Mouse (Mus musculus): ENCODE data around the gene Zmynd8.

Zmynd8 gene

DNA sequence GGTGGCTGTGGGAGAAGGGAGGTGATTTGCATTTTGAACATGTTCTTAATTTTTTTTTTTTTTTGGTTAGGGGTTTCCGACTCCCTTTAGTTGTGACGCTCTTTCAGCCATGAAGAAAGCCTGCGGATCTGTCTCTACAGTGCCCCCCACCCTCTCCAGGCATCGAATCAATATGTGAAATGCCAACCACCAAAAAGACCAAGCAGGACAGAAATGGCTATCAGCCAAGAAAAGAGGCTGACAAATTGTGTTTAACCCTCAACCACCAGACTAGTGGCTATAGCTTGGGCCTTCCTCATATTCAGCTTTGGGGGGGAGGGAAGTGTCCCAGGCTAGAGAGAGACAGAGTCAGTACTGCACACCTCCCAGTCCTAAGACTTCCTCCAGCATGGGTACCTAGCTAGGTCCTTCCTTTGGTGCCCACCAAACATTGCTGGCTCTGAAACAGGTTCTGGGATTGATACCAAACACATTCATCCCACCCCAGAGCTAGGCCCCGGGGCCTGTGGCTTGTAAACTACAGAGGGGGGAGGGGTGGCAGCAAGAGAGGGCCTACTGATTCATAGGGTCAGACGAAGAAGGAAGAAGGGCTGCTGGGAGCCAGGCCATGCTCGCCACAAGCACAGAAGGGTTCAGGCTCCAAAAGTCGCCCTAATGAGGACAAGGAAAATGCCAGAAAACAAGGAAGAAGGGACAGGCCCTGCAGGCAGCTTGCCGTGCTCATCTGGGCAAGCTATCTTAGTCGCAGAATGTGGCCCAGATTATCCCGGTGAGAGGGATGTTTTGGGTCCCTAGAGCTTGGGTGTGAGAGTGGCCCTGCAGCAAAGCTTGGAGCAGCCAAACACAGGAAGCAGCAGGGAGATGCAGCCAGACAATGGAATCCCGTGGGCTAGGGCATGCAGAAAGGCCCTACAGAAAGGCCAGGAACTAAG, 40.1 kb downstream of the Zmynd8 start:
- DNase-seq (ENCODE audit: low spot score), result no peak

DNA sequence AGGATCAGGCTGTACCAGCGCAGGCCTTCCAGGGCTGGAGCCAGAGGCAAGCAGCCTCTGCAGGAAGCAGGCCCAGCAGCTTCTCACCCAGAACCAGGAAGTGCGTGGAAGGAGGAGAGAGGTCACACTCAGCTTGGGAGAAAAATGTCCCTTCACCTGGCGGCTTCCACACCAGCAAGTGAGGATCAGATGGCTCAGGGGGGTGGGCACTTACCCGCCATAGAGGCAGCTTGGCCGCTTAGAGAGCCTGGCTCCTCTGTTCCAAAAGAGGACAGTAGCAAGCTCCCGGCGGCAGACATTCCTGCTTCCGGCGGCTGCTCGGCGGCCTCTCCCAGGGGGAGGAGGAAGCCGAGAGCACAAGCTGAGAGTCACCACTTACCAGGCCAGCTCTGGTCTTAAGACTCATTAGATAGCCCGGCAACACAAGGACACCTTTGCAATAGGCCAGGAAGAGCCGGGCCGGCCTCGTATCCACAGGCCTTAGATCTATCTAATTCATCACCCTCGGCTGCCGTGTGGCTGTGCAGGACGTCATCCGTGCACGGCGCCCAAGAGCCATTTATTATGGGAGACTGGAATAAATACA, 40.9 kb downstream of the Zmynd8 start:
- DNase-seq (ENCODE audit: low spot score), result no peak

DNA sequence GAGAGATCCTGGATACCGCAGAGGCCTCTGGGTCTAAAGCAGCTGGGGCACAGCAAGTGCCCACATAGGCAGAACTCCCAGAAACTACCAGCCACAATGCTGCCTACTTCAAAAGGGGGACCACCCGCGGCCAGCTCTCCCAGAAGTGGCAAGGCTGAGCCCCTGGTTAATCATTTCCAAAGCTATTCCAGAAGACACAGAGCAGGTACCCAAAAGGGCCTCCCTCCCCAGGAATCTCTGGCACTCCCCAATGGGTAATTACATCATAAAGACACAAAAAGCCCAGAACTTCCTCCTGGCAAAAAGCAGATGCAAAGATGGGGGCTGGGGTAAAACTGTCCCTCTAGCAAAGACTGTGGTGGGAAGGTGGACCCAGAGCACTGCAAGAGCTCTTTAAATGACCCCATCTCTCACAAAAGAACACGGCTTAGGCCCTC, 41.4 kb downstream of the Zmynd8 start:
- DNase-seq (ENCODE audit: low spot score), result no peak

DNA sequence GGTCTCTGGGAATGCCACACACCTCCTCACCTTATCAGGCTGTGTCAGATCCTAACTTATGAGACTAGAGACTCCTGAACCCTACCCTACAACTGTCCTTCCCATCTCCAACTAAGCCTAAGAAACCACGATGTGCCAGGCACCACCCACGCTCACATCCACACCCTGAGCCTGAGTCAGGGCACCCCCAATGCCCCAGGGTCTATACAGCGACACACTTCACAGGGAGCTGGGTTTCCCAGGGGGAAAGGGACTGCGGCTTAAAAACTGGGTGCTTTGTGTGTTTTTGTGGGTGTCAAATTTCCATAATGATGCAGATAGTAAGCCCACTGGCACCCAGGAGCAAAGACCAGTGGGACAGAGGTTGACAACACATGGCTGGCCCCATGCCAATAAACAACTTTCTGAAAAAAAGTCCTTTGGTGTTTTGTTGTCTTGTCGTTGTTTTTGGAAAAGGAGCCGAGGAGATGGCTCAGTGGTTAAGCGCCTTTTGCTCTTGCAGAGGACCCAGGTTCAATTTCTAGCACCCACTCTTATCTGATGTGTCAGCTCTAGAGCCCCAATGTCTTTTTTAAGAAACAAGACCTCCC, 42.1 kb downstream of the Zmynd8 start:
- no peak for DNase-seq (ENCODE audit: low spot score)

DNA sequence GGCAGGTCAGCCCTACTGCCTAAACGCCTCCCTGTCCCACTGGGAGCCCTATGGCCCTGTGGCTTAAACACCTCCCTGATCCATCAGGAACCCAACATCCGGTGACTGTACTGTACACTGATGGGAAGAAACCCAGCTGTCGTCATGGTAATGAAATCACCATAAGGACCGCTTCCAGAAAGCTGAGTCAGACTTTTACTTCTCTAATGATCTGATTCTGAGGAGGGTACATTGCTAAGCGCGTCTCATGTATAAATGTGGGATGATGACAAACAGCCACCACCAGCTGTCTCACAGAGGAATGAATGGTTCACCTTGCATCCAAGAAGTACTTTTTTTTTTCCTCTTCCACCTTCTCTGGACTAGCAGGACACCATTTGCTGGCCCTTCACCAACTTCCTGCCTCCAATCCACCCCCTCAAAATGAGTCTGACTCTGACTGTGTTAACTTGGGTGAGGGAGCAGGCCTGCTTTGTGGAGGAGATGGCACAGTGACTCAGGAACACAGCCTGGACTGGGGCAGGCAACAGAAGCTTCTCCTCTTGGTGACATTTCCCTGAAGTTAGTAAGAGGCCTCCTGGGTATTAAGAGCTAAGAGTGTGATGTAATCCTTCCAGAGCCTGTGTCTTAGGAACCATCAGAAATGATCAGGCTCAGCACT, 43.0 kb downstream of the Zmynd8 start:
- no peak for DNase-seq (ENCODE audit: low spot score)

DNA sequence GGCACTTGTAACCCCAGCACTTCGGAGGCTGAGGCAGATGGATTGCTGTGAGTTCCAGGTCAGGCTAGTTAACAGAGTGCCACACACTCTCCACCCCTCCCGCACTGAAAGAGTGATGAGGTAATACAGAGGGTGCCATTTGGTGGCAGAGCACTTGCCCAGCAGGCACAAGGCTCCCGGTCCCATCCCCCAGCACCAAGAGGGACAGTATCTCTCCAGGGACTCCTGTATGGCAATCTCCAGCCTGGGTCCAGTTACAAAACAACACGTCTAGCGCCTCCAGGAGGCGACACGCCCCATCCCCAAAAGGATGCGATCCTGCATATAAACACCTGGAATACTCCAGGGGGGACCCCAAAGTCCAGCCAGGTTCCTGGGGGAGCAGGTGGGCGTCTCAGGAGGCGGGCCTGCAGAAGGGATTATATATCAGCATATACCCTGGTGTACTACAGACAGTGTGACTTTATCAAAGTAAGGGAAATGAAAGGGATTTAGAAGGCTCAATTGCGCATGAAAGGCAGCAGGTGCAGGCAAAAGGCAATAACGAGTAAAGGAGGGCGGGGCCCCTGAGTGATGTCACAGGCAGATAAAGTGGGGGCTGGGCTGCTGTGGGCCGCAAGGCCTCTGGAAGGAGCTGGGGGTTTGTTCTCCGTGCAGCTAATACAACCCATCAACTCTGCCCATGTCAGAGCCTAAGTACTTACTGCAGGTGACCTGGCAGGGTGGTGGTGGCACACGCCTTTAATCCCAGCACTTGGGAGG, 44.4 kb downstream of the Zmynd8 start:
- DNase-seq (ENCODE audit: low spot score), result no peak

DNA sequence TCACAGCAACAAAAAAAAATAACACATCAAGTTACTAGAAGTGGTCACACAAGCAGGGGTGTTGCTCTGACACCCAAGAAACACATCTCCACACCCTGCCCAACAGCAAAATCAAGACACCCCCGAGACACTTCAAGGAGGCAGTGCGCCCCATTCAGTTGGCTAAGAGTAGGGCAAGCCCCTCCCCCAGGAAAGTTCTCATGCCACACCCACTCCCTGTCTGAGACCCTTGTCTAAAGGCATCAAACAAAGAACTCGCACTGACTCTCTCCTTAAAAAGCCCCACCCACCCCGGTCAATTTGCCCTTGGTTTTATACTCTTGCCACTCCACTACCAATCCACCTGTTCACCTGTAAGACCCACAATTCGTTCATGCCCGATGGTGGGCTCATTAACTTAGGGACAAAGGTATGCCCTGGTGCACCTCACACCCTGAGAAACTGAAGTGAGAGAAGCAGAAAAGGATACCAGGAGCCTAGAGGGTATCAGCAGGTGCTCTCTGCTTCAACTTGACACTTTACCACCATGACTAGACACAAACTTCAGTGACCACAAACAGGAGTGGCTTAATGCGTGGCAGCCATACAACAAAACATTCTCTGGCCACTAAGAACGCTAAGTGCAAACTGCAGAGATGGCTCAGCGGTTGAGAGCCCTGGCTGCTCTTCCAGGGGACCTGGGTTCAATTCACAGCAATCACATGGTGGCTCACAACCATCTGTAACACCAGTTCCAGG, 45.8 kb downstream of the Zmynd8 start:
- DNase-seq (ENCODE audit: low spot score), result no peak

DNA sequence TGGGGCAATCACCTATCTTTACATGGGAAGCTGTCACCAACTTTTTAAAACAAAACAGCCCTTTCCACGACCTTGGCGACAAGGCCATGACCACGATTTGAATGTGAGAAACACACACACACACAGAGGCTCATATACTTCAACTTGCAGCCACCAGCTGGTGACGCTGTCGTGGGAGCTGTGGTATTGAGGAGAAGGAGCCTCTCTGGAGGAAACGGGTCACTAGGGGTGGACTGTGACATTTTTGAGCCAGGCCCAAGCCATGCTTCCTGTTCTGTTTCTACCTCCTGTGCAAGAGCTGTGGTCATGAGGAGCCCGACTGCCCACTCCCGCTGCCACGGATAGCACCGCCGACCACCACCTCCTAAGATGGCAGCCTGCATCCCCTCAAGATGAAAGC, 46.4 kb downstream of the Zmynd8 start:
- DNase-seq (ENCODE audit: low spot score), result no peak

DNA sequence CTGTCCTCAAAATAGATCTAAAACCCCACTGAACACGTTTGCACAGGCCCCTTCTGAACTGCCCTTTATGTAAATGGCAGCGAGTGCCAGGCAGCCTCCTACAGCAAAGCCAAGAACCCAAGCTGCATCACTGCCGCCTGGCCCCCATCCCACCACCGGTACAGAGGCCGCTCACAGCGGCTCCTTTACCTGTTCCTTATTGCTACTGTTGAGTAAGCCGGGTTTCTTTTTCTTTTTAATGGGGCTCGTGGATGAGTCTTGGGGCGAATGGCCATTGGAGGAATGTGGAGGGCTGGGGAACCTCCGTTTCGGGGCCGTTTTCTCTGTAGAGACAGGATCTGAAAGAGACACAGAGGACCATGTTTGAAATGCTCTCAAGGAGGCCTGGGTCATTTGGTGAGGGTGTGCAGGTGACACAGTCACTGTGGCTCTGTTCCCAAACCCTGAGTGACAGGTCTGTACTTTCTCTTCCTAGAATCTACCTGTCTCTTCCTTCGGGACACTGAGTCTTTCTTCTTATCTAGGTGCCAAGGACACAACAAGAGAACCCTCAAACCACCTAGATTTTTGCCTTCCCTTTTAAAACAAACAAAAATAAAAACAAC, 46.9 kb downstream of the Zmynd8 start:
- DNase-seq (ENCODE audit: low spot score), result no peak

DNA sequence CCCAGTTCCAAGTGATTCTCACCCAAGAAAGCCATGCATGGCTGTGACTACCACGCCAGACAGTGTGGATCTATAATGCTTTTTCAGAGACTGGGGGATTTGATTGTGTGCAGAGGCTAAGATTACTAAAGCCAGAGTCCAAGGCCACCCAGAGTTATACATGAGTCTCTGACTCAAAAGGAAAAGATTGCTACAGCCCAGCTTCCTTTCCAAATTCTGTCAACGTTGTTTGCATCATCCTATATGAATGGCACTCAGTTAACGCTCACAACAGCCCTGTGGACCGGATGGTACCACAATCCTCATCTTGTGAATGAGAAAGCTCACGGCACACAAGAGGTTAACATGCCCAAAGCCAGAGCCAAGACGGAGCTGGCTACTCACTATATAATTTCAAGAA, 48.0 kb downstream of the Zmynd8 start:
- no peak for DNase-seq (ENCODE audit: low spot score)

DNA sequence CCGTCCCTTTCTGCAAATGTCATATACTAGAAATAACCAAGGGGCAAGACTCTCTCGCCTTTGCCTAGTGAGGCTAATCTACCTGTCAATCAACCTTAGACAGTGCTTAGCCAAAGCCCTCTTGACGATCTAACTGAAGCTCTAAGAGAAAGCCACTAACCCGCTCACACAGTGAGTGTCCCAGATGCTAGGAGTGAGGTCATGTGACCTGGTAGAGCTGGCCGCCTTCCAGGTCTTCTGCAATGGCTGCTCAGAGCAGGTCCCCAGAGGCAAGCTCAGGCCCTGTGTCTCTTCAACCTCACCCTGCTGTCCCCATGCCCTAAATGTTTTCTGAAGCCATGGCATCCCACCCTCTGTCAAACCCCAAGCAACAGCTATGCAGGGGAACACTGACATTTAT, 49.7 kb downstream of the Zmynd8 start:
- DNase-seq (ENCODE audit: low spot score), result no peak

DNA sequence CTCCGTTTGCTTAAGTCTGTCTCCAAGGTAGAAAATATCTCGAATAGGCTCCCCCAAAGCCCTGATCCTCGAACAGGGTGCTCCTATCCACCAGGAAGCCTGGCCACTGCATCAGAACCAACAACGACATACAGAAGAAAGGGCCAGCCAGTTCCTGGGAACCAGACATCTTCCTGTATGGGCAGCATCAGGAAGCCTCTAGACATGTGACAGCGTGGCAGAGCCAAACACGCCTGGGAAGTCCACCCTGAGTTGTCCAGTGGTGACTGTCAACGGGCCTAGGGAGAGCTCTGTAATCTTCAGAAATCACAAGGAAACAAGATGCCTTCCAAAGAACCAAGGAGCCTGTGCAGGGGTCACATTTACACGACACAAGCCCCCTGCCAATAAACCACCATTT, 52.0 kb downstream of the Zmynd8 start:
- DNase-seq (ENCODE audit: low spot score), result no peak

DNA sequence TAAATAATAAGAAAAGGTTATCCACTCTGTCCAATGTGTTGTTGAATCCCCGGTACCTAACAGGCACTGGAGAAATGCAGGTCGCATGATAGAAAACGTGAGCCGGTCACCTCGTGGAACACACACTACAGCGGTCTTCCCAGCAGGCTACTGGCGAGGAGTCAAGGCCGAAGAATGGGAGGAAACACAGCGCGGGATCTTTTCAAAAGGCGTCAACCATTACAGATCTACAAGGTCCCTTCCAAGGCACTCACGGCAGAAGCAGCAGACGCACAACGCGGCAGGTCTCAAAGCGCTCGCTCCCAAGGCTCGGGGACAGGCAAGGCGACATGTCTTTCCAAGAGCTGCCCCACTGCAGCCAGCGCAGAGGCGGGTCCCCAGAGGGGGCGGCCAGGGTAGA, 53.3 kb downstream of the Zmynd8 start:
- no peak for DNase-seq (ENCODE audit: low spot score)

DNA sequence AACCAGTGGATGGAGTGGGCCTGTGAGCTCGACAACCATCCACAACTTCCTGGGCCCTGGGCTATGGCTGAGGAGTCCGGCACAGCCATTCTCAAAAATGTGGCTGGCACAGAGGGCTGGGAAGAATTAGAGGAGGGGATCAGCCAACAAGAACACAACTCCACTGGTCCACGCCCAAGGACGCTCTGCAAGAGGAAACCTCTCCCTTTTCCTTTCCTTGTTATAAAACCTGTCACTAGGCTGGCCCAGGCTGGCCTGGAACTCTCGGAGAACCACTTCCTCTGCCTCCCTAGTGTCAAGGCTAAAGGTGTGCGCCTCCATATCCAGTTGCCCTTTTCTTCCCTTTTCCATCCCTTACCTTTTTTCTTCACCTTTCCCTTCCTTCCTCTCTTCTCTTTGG, 55.5 kb downstream of the Zmynd8 start:
- no peak for DNase-seq (ENCODE audit: low spot score)

DNA sequence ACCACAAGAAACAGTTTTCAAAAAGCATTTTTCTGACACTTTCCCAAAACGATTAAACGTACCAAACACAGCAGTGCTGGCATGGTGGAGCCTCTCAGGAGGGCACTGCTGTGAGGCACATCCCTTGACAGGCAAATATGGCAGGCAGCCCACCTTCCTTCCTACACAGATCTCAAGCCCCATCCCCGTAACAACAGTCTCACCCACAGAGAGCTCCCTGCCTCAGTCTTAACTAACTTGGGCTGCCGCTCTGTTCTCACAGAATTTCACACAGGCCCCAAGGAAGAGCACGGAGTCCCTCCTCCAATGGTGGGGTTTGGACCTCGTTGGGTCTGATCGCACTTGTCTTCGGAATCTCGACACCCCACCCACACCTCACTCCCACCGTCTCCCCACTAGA, 56.6 kb downstream of the Zmynd8 start:
- DNase-seq (ENCODE audit: low spot score), result no peak

DNA sequence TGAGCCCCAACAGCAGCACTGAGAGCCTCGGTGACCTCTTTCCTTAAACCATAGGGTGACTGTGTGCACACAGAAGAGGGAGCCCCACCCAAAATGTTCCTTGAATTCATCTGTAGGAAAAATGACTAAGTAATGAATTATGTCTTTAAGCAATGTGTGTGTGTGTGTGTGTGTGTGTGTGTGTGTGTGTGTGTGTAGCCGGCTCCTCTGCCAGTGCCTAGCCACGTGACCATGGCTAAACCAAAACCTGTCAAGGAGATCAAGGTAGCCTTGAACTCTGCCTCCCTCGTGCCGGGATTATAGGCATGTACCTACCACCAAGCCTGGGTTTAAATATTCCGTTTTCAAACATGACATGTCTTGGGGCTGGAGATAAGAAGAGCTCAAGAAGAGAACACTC, 57.0 kb downstream of the Zmynd8 start:
- DNase-seq (ENCODE audit: low spot score), result no peak

DNA sequence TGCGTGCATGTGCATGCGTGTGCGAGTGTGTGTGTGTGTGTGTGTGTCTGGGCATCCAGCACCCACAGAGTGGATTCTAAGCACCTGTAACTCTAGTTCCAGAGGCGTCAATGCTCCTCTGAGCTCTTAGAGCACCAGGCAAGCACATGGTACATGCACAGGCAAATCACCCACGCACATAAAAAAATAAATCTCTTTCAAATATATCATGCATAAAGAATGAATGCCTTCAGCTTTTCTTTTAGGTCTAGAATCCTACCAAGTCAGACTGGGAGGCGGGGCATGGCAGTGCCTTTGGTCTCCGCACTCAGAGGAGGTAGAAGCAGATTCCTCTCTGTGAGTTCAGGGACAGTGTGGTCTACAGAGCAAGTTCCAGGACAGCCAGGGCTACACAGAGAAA, 58.0 kb downstream of the Zmynd8 start:
- no peak for DNase-seq (ENCODE audit: low spot score)

DNA sequence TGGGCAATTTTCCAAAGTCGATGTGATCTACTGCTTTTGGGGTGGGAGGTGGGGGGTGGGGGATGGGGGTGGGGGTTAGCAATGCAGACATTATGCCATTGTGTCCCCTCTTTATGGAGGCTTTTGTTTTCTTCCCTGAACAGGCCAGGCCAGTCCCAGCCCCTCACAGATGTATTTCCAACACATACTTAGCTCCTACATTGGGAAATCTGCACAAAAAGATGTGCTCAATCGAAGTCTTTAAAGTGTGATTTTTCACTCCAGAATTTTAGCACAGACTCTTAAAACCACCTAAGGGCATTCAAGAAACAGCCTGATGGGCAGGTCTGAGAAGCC, 59.5 kb downstream of the Zmynd8 start:
- no peak for DNase-seq (ENCODE audit: low spot score)

DNA sequence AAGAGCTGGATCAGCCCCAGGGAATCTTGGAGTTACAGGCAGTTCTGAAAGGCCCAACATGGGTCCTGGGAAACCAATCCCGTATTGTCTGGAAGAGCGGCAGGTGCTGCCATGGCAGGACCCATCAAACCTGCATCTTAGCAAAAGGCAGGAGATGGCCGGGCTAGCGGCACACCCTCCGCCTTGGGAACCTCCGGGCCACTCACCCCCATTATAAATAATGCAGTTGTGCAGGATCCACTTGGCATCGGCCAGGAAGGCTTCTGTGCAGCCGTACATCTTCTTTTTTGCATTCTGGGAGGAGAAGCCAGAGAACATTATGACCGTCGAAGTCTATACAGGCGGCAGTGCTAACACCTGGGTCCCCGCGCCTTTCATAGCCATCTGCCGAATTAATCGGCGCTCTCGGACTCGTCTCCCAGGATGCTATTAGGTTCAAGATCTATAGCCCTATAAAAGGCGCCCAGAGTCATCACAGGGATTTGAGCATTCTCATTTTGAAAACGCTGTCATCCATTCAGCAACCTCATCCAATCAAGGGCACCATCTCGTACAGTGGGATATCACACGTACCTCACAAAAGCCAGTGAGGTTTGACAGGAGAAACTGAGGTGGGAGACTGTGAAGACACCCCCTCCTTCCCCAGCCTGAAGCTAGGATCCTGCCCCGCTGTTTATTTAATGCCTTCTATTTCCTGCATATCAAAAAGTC, 60.1 kb downstream of the Zmynd8 start:
- no peak for DNase-seq (ENCODE audit: low spot score)

DNA sequence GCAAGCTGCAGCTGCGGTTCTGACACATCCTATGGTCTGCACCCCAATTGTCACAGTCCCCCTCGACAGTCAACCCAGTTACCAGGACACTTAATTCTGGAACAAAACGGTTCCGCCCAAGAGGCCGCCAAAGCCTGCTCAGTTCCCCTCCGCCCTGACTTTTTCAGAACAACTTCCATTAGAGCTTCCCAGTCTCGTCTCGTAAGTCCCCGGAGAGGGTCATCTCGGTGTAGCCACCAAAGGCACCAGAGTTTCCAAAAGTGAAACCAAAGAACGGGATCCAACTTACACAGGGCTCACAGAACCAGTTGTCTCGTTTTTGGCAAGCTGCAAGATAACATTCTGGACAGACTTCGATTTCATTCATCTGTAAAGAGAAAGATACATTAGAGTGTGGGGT, 64.2 kb downstream of the Zmynd8 start:
- DNase-seq (ENCODE audit: low spot score), result no peak
